Mouse (Mus musculus): ENCODE data around the gene Tmem63c. TPM values are rescaled to one million over a fixed set of nuclear protein-coding genes. Genes with fewer than 3 reads are reported as not detected.

Gene Tmem63c
- total and polyA plus RNA-seq, 3 experiments, result 0.04 TPM; not detected in 2

- Histone ChIP-seq H3K4me1 (ENCODE audit: control insufficient read depth in 1 of 2, insufficient read depth in 2 of 2, low read length in 2 of 2) (peaks cover 2 to 10% of the 10 kb centered on the region in 2 experiments; a peak in 3 of 4 replicates), H3K9me3 (replicated peaks; ENCODE audit: insufficient read depth, low read length) (no peaks in the 10 kb centered on the region), H3K79me2 (ENCODE audit: control insufficient read depth, insufficient read depth, low read length, poor library complexity) (no peaks in the 10 kb centered on the region), H3K27ac (ENCODE audit: control insufficient read depth, low read depth, low read length) (no peak overlapping the region), H3K4me3 (ENCODE audit: control insufficient read depth in 1 of 2, insufficient read depth in 1 of 2, low read depth in 2 of 2, low read length in 2 of 2) (no peak overlapping the region), H3K27me3 (ENCODE audit: control insufficient read depth in 1 of 2, insufficient read depth in 2 of 2, low read length in 2 of 2) (no peaks in the 10 kb centered on the region), H3K36me3 (ENCODE audit: control insufficient read depth in 1 of 2, insufficient read depth in 2 of 2, low read length in 2 of 2) (peaks cover 0 to 9% of the 10 kb centered on the region in 2 experiments; a peak in 2 of 4 replicates), H3K9ac (ENCODE audit: control insufficient read depth, low read depth, low read length, poor library complexity, severe bottlenecking) (no peak overlapping the region)
- TF ChIP-seq MXI1 (IDR thresholded peaks at IDR 0.05; ENCODE audit: low read depth, low read length) (no peak; the same call in 1 of the 2 replicates), MAX (IDR thresholded peaks at IDR 0.05; ENCODE audit: low read length) (0 out of 2 replicates have a peak, but pooled peaks have one; percentile 23), EP300 (IDR thresholded peaks at IDR 0.05; ENCODE audit: low read depth in 1 of 2, low read length in 2 of 2) (peak; percentile 39 to 60; a peak in 2 of 4 replicates), TCF12 (IDR thresholded peaks at IDR 0.05; ENCODE audit: low read depth, low read length) (peak; percentile 46; the same call in 1 of the 2 replicates), MEF2A (IDR thresholded peaks at IDR 0.05; ENCODE audit: extremely low read depth, insufficient replicate concordance, low read depth, low read length, poor library complexity, severe bottlenecking) (no peak), MYC (IDR thresholded peaks at IDR 0.05; ENCODE audit: low read depth, low read length) (no peak), GATA1 (IDR thresholded peaks at IDR 0.05; ENCODE audit: low read depth, low read length) (peak; percentile 76), SIN3A (IDR thresholded peaks at IDR 0.05; ENCODE audit: low read length) (peak; percentile 50), UBTF (IDR thresholded peaks at IDR 0.05; ENCODE audit: borderline replicate concordance, insufficient read depth, low read depth, low read length) (no peak), ETS1 (IDR thresholded peaks at IDR 0.05; ENCODE audit: low read depth, low read length) (peak; percentile 91), TAL1 (IDR thresholded peaks at IDR 0.05; ENCODE audit: low read length) (0 out of 2 replicates have a peak, but pooled peaks have one; percentile 33)
- DNase-seq (ENCODE audit: low read depth, low spot score), result peak; percentile 21
Observed at GRCm38 (mm10) chr12:87132210-87132609, 111.1 kb downstream of the Tmem63c start.

GRCm38 (mm10) chr12:87132784-87133183, 111.6 kb downstream of the Tmem63c start:
- Histone ChIP-seq H3K79me2 (ENCODE audit: control insufficient read depth, insufficient read depth, low read length, poor library complexity) (no peaks in the 10 kb centered on the region), H3K4me1 (ENCODE audit: control insufficient read depth in 1 of 2, insufficient read depth in 2 of 2, low read length in 2 of 2) (peaks cover 2 to 10% of the 10 kb centered on the region in 2 experiments; a peak in 3 of 4 replicates), H3K4me3 (ENCODE audit: control insufficient read depth in 1 of 2, insufficient read depth in 1 of 2, low read depth in 2 of 2, low read length in 2 of 2) (no peak overlapping the region), H3K27ac (ENCODE audit: control insufficient read depth, low read depth, low read length) (no peak overlapping the region), H3K9me3 (replicated peaks; ENCODE audit: insufficient read depth, low read length) (no peaks in the 10 kb centered on the region), H3K27me3 (ENCODE audit: control insufficient read depth in 1 of 2, insufficient read depth in 2 of 2, low read length in 2 of 2) (no peaks in the 10 kb centered on the region), H3K9ac (ENCODE audit: control insufficient read depth, low read depth, low read length, poor library complexity, severe bottlenecking) (no peak overlapping the region), H3K36me3 (ENCODE audit: control insufficient read depth in 1 of 2, insufficient read depth in 2 of 2, low read length in 2 of 2) (peaks cover 0 to 9% of the 10 kb centered on the region in 2 experiments; a peak in 2 of 4 replicates)
- TF ChIP-seq GATA1 (IDR thresholded peaks at IDR 0.05; ENCODE audit: low read depth, low read length), result peak; percentile 5; the same call in 1 of the 2 replicates
- TF ChIP-seq NRF1 (IDR thresholded peaks at IDR 0.05; ENCODE audit: insufficient read depth, low read depth, low read length, poor library complexity, severe bottlenecking), result no peak
- no peak for DNase-seq (ENCODE audit: low read depth, low spot score)

Data from MEL (cell line).